Mouse (Mus musculus): Measurements from ENCODE around the gene Mtrex. TPM values are rescaled to one million over a fixed set of nuclear protein-coding genes. Genes with fewer than 3 reads are reported as not detected.

The Mtrex gene
- polyA plus RNA-seq, 1 experiment from 2014 or later = 72.0 TPM

- peaks cover 47% of the 10 kb centered on the region for H3K36me3 ChIP-seq (ENCODE audit: poor library complexity, severe bottlenecking)
- no peak overlapping the region for H3K4me2 ChIP-seq
- no peaks in the 10 kb centered on the region for H3K9me3 ChIP-seq (replicated peaks)
- H3K27me3 ChIP-seq = no peaks in the 10 kb centered on the region
- H3K27ac ChIP-seq = no peak overlapping the region
- H3K4me1 ChIP-seq = peaks cover 8% of the 10 kb centered on the region; the same call in 1 of the 2 replicates
- H3K9ac ChIP-seq = no peak overlapping the region
- WGBS = 84% methylated on average over 1 of the region's 1 CpGs
- no peak overlapping the region for H3K4me3 ChIP-seq
- no peak for ATAC-seq
Measured at GRCm38 (mm10) chr13:112862978-112863677, 64.1 kb downstream of the Mtrex start.

- Histone ChIP-seq H3K4me2 (no peak overlapping the region), H3K9ac (no peak overlapping the region), H3K4me1 (peaks cover 8% of the 10 kb centered on the region; the same call in 1 of the 2 replicates), H3K27me3 (no peaks in the 10 kb centered on the region), H3K36me3 (ENCODE audit: poor library complexity, severe bottlenecking) (peaks cover 39% of the 10 kb centered on the region), H3K4me3 (no peak overlapping the region), H3K27ac (no peak overlapping the region), H3K9me3 (replicated peaks) (no peaks in the 10 kb centered on the region)
- ATAC-seq = no peak
- 78% methylated on average over 3 of the region's 3 CpGs for WGBS
Measured at GRCm38 (mm10) chr13:112862342-112862741, 64.9 kb downstream of the Mtrex start.

GRCm38 (mm10) chr13:112861825-112862306 is 65.3 kb downstream of the Mtrex start:
- ATAC-seq = no peak
- no peak overlapping the region for H3K9ac ChIP-seq
- no peaks in the 10 kb centered on the region for H3K9me3 ChIP-seq (replicated peaks)
- WGBS = 39% methylated on average over 5 of the region's 5 CpGs
- no peak overlapping the region for H3K27ac ChIP-seq
- peaks cover 8% of the 10 kb centered on the region; the same call in 1 of the 2 replicates for H3K4me1 ChIP-seq
- no peak overlapping the region for H3K4me3 ChIP-seq
- H3K27me3 ChIP-seq = no peaks in the 10 kb centered on the region
- H3K36me3 ChIP-seq (ENCODE audit: poor library complexity, severe bottlenecking) = peaks cover 39% of the 10 kb centered on the region
- no peak overlapping the region for H3K4me2 ChIP-seq

DNA sequence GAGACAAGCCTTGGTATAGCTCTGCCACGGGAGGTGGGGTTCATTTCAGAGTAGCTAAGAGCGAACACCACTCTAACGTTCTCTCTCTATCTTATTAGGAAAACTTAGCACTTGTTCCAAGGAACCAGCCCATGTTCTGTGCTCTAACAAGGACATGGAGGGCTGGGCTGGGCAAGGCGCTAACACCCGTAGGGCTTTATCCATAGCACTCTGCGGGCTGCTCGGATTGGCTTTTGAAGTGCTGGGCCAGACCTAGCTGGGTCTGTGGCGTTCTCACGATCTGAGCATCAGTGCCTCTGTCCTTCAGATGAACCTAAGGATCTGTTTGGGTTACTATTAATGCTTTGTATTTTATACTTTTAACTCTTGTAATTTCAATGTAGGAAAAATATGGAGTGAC is 66.3 kb downstream of the Mtrex start:
- H3K9ac ChIP-seq = no peak overlapping the region
- H3K4me2 ChIP-seq = no peak overlapping the region
- no peak overlapping the region for H3K27ac ChIP-seq
- no peaks in the 10 kb centered on the region for H3K9me3 ChIP-seq (replicated peaks)
- H3K4me3 ChIP-seq = no peak overlapping the region
- H3K27me3 ChIP-seq = no peaks in the 10 kb centered on the region
- H3K4me1 ChIP-seq = peaks cover 8% of the 10 kb centered on the region; the same call in 1 of the 2 replicates
- H3K36me3 ChIP-seq (ENCODE audit: poor library complexity, severe bottlenecking) = peaks cover 32% of the 10 kb centered on the region
- 94% methylated on average over 9 of the region's 9 CpGs for WGBS
- no peak for ATAC-seq

- H3K36me3 ChIP-seq (ENCODE audit: poor library complexity, severe bottlenecking) = peaks cover 27% of the 10 kb centered on the region
- no peak overlapping the region for H3K9ac ChIP-seq
- H3K4me3 ChIP-seq = no peak overlapping the region
- H3K27ac ChIP-seq = no peak overlapping the region
- no peaks in the 10 kb centered on the region for H3K9me3 ChIP-seq (replicated peaks)
- H3K4me1 ChIP-seq = peaks cover 8% of the 10 kb centered on the region; the same call in 1 of the 2 replicates
- ATAC-seq = no peak
- no peaks in the 10 kb centered on the region for H3K27me3 ChIP-seq
- H3K4me2 ChIP-seq = no peak overlapping the region
- WGBS = 92% methylated on average over 2 of the region's 2 CpGs
Measured at GRCm38 (mm10) chr13:112860370-112860769, 66.8 kb downstream of the Mtrex start.

DNA sequence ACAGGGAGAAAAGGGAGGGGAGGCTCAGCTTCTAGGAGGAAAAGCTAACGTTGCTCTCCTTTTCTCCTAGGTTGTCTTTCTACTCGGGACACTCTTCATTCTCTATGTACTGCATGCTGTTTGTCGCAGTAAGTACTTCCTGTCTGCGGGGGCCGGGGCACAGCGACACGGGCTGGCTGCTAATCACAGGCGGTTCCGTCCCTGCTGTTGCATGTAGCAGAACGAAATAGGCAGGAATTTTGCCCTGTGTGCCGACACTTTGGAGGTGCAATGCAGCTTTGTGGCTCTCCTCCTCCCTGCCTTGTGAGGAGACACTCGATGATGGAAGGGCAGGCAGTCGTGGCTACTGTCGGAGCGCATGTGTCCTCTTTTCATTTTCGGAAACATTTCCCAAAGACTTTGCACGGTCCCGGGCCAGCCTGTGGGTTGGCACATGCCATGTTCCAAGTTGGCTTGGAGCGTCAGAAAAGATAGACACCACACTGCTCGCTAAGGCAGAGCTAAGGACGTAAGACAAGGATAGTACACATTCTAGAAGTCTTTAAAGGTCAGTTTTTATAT is 67.5 kb downstream of the Mtrex start:
- 92% methylated on average over 21 of the region's 21 CpGs for WGBS
- ATAC-seq = no peak

DNA sequence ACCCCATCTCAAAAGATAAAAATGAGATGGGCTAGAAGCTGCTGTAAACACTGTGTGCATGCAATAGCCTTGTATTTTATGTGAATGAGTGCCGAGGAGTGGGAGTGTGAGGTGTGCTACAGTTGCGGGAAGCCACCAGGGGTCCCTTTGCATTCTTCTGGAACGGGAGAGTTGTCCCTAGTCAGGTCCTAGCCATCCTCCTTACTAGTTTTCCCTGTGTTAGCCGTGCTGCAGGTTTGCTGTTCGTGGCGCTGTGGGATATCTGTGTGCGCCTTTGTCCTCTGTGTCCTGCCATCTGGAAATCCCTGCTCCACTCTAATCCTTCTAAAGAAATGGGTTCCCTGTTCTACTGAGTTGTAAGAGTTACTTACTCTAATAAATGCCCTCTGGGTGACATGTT is 69.3 kb downstream of the Mtrex start:
- Histone ChIP-seq H3K27me3 (no peaks in the 10 kb centered on the region), H3K4me2 (no peak overlapping the region), H3K4me1 (peaks cover 14% of the 10 kb centered on the region; the same call in 1 of the 2 replicates), H3K9ac (no peak overlapping the region), H3K36me3 (ENCODE audit: poor library complexity, severe bottlenecking) (peaks cover 10% of the 10 kb centered on the region; the same call in 1 of the 2 replicates), H3K9me3 (replicated peaks) (no peaks in the 10 kb centered on the region), H3K27ac (no peak overlapping the region), H3K4me3 (no peak overlapping the region)
- 67% methylated on average over 7 of the region's 7 CpGs for WGBS
- no peak for ATAC-seq

More for the DNA sequence above, 67.5 kb downstream of the Mtrex start:
- Histone ChIP-seq H3K27ac (no peak overlapping the region), H3K9ac (no peak overlapping the region), H3K27me3 (no peaks in the 10 kb centered on the region), H3K9me3 (replicated peaks) (no peaks in the 10 kb centered on the region), H3K36me3 (ENCODE audit: poor library complexity, severe bottlenecking) (peaks cover 20% of the 10 kb centered on the region; the same call in 1 of the 2 replicates), H3K4me3 (no peak overlapping the region), H3K4me2 (no peak overlapping the region), H3K4me1 (peaks cover 8% of the 10 kb centered on the region; the same call in 1 of the 2 replicates)

DNA sequence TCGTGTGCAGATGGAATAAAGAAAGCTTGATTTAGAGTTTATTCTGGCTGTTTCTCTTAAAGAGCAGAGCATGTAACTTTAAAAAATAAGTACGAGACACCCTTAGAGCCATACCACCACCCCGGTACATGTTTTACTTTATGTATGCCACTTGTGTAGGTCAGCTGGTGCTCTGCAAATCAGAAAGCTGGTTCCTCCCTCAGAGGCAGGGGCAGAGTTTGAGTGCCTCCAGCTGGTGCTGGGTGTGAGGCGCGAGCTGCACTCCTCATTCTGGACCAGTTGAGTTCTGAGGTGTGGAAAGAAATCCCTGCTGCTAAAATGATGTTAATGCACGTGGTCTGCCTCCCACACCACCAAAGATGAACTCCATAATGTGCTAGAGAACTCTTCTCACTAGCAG is 72.8 kb downstream of the Mtrex start:
- H3K27ac ChIP-seq = no peak overlapping the region
- H3K4me1 ChIP-seq = peaks cover 7% of the 10 kb centered on the region; the same call in 1 of the 2 replicates
- no peaks in the 10 kb centered on the region for H3K9me3 ChIP-seq (replicated peaks)
- no peak overlapping the region for H3K4me3 ChIP-seq
- no peak overlapping the region for H3K9ac ChIP-seq
- H3K27me3 ChIP-seq = no peaks in the 10 kb centered on the region
- H3K36me3 ChIP-seq (ENCODE audit: poor library complexity, severe bottlenecking) = peaks cover 6% of the 10 kb centered on the region; the same call in 1 of the 2 replicates
- H3K4me2 ChIP-seq = no peak overlapping the region
- 29% methylated on average over 6 of the region's 6 CpGs for WGBS
- no peak for ATAC-seq

DNA sequence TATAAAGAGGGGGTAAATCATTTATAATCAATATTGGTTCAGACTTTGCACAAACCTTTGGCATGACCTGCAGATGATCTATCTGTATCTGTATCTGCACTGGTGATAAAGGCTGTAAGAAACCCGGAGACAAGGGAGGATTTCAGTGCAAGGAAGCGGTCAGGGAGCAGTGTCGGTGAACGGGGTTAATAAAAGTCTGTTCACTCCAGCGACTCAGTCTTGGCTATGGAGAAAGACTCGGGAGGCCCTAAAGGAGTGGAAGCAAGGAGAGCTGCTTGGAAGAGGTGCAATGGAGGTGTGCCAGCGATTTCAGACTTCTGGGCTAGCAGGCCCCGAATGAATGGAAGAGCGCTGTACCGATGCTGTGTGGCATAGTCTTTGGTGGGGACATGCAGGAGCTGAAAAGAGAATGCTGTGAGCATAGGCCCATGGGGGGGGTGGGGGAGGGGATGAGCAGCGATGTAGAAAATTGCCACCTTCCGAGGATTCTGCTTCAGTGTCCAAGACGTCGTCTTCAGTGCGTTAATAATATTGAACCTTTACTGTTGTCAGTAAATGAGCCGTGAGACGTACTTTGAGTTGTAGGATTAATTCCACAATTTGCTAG is 73.4 kb downstream of the Mtrex start:
- no peak for ATAC-seq
- 14% methylated on average over 17 of the region's 17 CpGs for WGBS

DNA sequence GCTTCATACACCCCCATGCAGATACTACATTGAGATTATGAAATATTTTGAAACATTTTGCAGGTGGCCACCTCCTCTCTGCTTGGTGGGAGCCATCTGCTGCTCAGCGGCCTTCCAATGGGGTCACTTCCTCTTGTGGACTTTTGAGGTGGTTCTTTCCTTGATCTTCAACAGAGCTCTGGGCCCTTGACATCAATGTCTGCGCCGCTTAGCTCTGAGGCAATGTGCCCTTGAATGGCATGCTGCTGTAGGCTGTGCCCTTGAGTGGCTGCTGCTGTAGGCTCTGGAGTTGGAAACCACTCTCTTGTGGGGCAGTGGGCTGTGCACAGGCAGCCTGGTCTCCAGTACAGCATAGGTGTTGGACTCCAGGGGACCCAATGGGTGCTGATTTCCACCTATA is 81.3 kb downstream of the Mtrex start:
- no peak overlapping the region for H3K4me3 ChIP-seq
- 92% methylated on average over 3 of the region's 3 CpGs for WGBS
- no peak for ATAC-seq

More for the DNA sequence above, 73.4 kb downstream of the Mtrex start:
- H3K9ac ChIP-seq = no peak overlapping the region
- peaks cover 6% of the 10 kb centered on the region; the same call in 1 of the 2 replicates for H3K36me3 ChIP-seq (ENCODE audit: poor library complexity, severe bottlenecking)
- H3K27ac ChIP-seq = no peak overlapping the region
- no peaks in the 10 kb centered on the region for H3K27me3 ChIP-seq
- no peak overlapping the region for H3K4me2 ChIP-seq
- no peaks in the 10 kb centered on the region for H3K9me3 ChIP-seq (replicated peaks)
- no peak overlapping the region for H3K4me3 ChIP-seq
- peaks cover 7% of the 10 kb centered on the region; the same call in 1 of the 2 replicates for H3K4me1 ChIP-seq

DNA sequence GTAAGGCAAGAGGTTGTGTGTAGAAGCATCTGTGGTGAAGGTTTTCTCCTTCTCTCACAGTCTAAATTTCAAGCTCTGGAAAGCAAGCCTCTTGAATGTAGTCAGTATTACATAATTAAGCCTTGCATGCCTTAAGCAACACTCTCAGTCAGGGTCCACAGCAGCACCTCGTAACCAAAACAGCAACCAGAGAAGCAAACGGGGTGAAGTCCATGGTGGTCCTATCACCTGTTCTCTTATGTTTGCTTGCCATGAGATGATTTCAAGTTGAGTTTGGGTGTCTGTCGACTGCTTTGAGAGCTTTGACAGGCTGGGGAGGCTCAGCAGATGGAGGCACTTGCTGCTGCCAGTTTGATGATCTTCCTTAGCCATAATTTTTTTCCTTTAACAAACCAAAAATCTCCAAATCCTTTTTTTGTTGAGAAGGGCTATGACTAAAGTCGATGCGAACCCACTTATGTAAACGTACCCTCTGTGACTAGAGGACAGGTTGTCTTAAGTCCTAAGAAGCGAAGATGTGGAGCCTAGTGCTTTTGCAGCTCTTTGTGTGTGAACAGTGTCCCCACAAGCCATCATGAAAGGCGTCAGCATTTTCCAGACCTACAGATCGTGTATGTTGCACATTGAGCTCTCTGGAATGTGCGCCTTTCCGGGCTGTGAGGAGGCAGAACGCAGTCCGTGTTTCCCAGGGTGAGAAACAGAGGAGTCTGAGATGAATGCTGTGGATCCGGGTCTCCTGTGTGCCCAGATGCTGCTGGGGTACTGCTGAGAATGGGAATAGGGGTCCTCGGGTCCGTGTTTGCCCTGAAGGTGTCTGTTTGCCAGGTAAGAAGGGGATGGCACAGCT is 86.7 kb downstream of the Mtrex start:
- Histone ChIP-seq H3K4me3 (no peak overlapping the region), H3K4me1 (no peaks in the 10 kb centered on the region), H3K9ac (no peak overlapping the region), H3K9me3 (replicated peaks) (peaks cover 8% of the 10 kb centered on the region), H3K4me2 (no peak overlapping the region), H3K27ac (no peak overlapping the region), H3K27me3 (no peaks in the 10 kb centered on the region), H3K36me3 (ENCODE audit: poor library complexity, severe bottlenecking) (peaks cover 9% of the 10 kb centered on the region)
- ATAC-seq = no peak; the same call in 1 of the 2 replicates
- 87% methylated on average over 16 of the region's 16 CpGs for WGBS

More for the DNA sequence above, 81.3 kb downstream of the Mtrex start:
- Histone ChIP-seq H3K27ac (no peak overlapping the region), H3K4me1 (no peaks in the 10 kb centered on the region), H3K9me3 (replicated peaks) (peaks cover 11% of the 10 kb centered on the region), H3K27me3 (no peaks in the 10 kb centered on the region), H3K36me3 (ENCODE audit: poor library complexity, severe bottlenecking) (peaks cover 15% of the 10 kb centered on the region), H3K9ac (no peak overlapping the region), H3K4me2 (no peak overlapping the region)
